Mouse (Mus musculus): ENCODE measurements around the gene Rcn1. TPM values are rescaled to one million over a fixed set of nuclear protein-coding genes. Genes with fewer than 3 reads are reported as not detected.
A peak's percentile ranks its signal among the peaks of the same experiment; 100 is the strongest.

Rcn1 gene
- polyA plus RNA-seq, 1 experiment from 2014 or later, result 131 TPM

DNA sequence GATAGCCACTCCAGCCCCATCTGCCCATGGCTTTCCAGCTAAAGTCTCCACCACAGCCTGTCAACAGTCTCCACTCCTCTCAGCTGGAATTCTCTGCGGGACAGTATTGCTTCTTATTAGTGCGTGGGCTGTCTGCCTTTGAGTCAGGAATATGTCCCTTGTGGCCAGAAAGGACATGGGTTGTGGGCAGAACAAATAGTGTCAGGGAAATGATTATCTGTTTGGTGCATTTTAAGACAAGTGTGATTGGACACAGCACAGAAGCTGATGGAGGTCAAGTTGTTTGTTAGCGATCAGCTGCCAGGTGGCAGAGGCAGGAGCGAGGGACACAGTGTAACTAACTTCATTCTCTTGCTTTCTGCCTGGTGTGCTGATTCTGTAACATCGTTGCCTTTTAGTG, 42.3 kb downstream of the Rcn1 start:
- no peaks in the 10 kb centered on the region for H3K27me3 ChIP-seq
- POLR2A ChIA-PET, result interaction anchor here (0.5 kb wide), 1 partner anchor 78 kb away, joined by 7 read pairs; no protein-coding TSS in a partner anchor
- in situ Hi-C loops (cut with MboI; ENCODE audit: low pct_unique_long_range_greater_than_20kb), result no loop called here
- TF ChIP-seq CTCF (IDR thresholded peaks at IDR 0.05), result no peak
- CTCF ChIA-PET, result no interaction called here
- DNase-seq (ENCODE audit: low read depth, low spot score) (no peak), ATAC-seq (no peak)

- peaks cover 5% of the 10 kb centered on the region for H3K27me3 ChIP-seq
- ATAC-seq (no peak), DNase-seq (ENCODE audit: low read depth, low spot score) (no peak)
- ChIA-PET CTCF (no interaction called here), POLR2A (no interaction called here)
- TF ChIP-seq CTCF (IDR thresholded peaks at IDR 0.05), result no peak
- in situ Hi-C loops (cut with MboI; ENCODE audit: low pct_unique_long_range_greater_than_20kb), result loop anchor here (25.0 kb wide), 1 partner anchor 738 kb away; no protein-coding TSS in a partner anchor
These were observed 50.2 kb downstream of the Rcn1 start for GRCm38 (mm10) chr2:105348886-105349285.

- POLR2A ChIA-PET, result no interaction called here
- DNase-seq (ENCODE audit: low read depth, low spot score) (no peak), ATAC-seq (no peak)
- peak; percentile 55 for TF ChIP-seq CTCF (IDR thresholded peaks at IDR 0.05)
- CTCF ChIA-PET, result interaction anchor here (1.1 to 3.0 kb wide), 4 partner anchors 11 to 130 kb away, joined by 3 to 7 read pairs (median 5); no protein-coding TSS in a partner anchor
- in situ Hi-C loops (cut with MboI; ENCODE audit: low pct_unique_long_range_greater_than_20kb), result loop anchor here (5.0 to 25.0 kb wide), 3 partner anchors 87 to 855 kb away; no protein-coding TSS in a partner anchor
- H3K27me3 ChIP-seq, result no peaks in the 10 kb centered on the region
These were observed 59.1 kb downstream of the Rcn1 start for GRCm38 (mm10) chr2:105339993-105340392.

- ATAC-seq, result no peak
- CTCF ChIA-PET, result interaction anchor here (0.8 to 1.1 kb wide), 2 partner anchors 9 to 15 kb away, joined by 3 read pairs; no protein-coding TSS in a partner anchor
- POLR2A ChIA-PET, result no interaction called here
These were observed 61.8 kb downstream of the Rcn1 start for GRCm38 (mm10) chr2:105337171-105337875.

DNA sequence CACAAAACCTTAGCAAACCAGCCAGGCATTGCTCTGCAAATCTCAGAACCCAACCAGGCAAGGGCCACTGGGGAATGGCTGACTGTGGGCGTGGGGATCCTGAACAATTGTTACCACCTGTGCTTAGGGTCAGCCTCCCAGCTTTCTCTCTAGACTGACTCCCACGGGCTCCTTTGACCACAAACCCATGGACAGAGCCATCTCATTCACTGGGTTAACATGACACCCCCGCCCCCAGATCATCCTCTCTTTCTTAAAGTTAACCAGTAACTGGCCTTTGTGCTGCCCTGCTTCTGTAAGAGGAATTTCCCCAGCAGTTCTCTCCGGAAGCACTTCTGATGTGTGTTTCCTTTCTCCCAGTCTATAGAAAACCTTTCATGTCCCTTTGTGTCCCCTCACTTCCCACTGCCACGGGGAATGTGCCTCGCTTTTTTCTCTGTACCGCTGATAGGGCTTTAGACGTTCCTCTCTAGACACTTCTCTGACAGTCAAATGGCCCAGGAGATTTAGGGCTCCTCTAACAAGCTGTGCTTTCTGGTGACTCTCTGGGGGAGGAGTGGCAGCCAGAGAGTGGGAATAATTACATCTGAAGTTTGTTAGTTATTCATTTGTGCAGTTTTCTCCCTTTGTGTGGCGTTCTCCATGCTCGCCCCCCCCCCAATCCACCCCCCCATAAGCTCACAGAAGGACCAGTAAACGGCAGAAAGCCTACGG, 62.6 kb downstream of the Rcn1 start:
- POLR2A ChIA-PET, result no interaction called here
- CTCF ChIA-PET, result interaction anchor here (0.8 kb wide), 1 partner anchor 8 kb away, joined by 3 read pairs; no protein-coding TSS in a partner anchor
- ATAC-seq (no peak), DNase-seq (ENCODE audit: low read depth, low spot score) (no peak)
- in situ Hi-C loops (cut with MboI; ENCODE audit: low pct_unique_long_range_greater_than_20kb), result loop anchor here (5.0 to 25.0 kb wide), 3 partner anchors 91 to 858 kb away; no protein-coding TSS in a partner anchor
- no peak for TF ChIP-seq CTCF (IDR thresholded peaks at IDR 0.05)
- peaks cover 3% of the 10 kb centered on the region for H3K27me3 ChIP-seq

More at GRCm38 (mm10) chr2:105337171-105337875, 61.8 kb downstream of the Rcn1 start:
- DNase-seq (ENCODE audit: low read depth, low spot score), result no peak
- TF ChIP-seq CTCF (IDR thresholded peaks at IDR 0.05), result no peak
- in situ Hi-C loops (cut with MboI; ENCODE audit: low pct_unique_long_range_greater_than_20kb), result loop anchor here (5.0 to 25.0 kb wide), 3 partner anchors 90 to 857 kb away; no protein-coding TSS in a partner anchor
- peaks cover 3% of the 10 kb centered on the region for H3K27me3 ChIP-seq

Other genes with a start within 250 kb of the Rcn1 start
- 3.1 TPM for gene Them7, start 175.0 kb downstream of the Rcn1 start, polyA plus RNA-seq (2021)

Measured in Patski (cell line).